Mouse (Mus musculus) retina, embryonic 14.5 days (tissue): ENCODE data around the gene Sema3a.
A peak's percentile ranks its signal among the peaks of the same experiment; 100 is the strongest.

ENCODE experiments used
- DNase-seq: peaks from one replicate; pipeline ENCODE4 v3.0.0-alpha.2; 2015; ENCODE audit warnings: low spot score

The Sema3a gene

DNA sequence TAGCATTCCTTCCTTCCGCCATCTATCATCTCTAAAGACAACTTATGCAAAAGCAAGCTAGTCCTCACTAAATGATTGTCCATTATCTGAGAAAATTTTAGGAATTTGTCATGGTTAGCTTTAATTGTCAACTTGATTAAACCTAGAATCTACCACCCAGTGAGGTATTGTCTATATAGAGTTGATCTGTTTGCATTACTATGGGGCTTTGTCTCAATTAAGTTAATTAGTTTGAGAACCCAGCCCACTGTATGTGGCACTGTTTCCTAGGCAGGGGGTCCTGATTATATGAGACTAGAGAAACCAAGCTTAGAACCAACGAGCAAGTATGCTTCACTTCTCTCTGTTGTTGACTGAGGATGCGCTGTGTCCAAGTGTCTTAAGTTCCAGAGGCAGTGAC, 194.9 kb downstream of the Sema3a start:
- DNase-seq: peak; percentile 74

DNA sequence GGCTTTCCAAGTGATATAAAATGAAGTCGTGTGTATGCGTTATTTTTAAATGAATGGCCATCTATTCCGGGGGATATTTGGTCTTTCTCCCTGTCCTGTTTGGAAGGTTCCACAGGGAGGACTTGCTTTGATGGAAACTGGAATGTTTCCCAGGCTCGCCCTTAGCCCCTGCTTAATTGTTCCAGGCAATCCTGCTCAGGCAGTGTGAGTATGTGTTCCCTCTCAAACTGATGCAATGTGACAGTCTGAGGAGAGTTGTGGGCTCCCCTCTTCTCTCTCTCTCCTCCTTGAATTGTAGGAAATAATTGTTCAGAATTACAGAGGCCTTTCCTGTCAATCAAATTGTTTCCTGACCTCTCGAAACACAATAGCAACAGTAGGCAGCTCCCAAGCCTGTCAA, 202.1 kb downstream of the Sema3a start:
- DNase-seq: peak; percentile 74

DNA sequence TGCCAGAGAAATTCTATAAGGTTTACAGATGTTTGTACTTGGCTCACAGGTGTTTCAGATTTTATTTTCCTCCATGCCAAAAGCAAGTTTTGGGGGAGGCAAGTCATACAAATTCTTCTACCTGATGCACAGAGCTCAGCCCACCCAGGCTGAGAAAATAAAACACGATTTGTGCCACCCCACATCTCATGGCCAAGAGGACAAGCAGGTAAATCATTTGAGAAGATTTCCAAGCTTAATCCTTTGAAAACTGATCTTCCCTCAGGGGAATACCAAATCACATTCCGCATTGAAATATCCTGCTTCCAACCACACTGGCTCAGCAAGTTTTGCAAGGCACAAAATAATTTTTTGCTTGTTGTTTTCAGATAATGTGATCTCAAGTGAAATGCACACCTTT, 206.2 kb downstream of the Sema3a start:
- no peak for DNase-seq

DNA sequence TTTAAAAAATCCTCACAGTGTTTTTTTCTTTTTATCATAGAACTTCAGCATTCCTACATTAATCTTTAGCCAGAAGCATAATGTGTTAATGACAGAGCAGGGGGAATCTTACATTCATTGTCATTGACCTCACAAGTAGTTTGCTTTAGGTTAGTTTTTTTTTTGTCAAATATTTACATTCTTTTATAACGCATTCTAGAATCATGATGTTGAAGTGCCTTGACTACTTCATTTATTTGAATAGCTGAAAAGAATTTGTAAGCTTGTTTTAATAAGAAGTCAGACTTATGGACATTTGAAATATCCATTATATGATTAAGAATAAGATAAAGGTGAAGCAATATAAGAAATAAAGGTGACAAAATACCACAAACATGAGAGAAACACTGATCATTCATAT, 212.5 kb downstream of the Sema3a start:
- DNase-seq: no peak

DNA sequence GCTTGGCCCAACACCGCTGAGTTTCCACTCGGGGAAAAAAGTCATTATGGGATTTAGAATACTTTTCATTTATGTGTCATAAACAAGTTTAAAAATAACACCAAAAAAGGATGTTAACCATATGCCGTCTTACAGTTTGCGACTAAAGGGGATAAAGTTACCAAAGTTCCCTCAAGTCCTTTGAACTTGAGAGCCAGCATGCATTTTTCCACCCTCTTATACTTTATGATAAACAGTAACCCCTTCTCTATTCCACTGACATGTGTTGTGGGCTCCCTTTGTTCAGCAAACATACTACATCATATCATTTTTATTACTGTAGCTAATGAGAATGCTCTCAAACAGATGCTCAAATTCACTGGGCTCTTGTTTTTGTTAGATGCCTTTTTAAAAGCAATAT, 221.9 kb downstream of the Sema3a start:
- no peak for DNase-seq

DNA sequence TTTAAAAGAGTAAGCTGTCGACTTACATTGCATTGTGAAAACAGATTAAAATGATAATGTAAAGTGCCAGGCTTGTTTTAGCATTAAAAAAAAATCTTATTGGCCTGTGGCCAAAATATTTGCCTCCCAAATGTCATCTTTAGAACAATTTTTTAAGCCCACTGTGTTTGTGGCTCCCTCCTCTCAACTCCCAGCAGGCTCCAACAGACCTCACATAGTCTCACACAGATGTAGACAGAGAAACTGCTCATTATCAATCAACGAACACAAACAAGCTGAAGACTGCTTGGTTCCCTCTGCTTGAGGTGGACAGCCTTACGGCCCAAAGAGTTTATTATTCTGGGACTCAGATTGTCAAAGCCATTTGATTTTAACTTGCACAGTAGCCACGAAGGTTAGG, 226.4 kb downstream of the Sema3a start:
- no peak for DNase-seq

DNA sequence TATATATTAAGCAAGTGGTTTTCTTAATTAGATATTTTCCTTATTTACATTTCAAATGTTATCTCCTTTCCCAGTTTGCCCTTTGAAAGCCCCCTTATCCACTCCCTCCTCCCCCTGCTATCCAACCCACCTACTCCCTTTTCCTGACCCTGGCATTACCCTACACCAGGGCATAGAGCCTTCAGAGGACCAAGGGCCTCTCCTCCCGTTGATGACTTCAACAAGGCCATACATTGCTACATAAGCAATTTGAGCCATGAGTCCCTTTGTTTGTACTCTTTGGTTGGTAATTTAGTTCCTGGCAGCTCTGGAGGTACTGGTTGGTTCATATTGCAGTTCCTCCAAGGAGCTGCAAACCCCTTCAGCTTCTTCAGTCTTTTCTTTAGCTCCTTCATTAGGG, 227.8 kb downstream of the Sema3a start:
- no peak for DNase-seq

DNA sequence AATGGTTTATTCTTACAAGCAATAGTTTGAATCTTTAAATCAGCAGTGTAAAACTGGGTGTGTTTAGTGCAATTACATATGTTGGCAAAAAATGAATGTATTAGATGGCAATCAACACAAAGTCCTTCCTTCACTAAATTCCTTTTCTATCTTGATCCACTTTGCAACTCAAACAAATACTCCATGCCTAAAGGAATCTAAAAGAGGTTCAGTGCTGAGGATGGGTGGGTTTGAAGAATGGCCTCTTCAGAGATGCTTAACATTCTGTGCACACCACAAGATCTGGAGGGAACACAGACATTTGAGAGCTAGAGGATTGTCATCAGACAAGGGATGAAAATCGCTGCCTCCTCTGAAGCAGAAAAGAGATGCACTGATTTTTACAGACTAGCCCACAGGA, 228.3 kb downstream of the Sema3a start:
- DNase-seq: no peak

DNA sequence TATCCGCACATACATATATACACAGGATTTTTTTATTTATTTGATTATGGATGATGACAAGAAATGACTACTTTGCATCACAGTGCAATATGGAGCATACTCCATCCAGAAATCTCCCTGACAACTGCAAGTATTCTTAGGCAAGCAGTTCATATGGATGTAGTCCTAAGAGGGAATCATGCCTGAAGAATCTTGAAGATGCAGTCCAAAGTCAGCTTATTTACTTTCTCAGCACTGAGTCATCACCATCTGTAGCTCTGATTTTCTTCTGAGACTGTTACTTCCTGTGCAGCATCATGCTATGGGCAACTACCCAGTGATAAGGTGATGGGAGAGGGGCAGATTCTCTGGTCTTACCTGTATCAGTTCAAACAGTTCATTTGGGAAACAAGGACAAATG, 229.7 kb downstream of the Sema3a start:
- DNase-seq: no peak

DNA sequence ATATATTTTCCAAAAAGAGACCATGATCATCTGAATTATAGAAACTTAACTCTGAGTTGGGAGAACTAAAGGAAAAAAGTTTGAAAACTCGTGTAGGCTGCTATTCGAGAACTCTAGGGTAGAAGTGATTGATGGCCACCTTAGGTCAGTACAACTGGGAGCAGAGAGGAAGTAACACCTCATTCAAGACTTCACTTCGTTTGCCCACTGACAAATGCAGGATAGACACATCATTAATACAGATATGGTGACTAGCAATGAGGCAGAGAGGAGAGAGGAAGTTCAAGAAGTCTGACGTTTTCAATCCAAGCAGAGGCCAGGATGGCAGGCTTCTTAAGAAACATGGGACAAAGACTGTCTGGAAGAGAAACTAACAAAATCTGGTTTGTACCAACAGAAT, 233.6 kb downstream of the Sema3a start:
- DNase-seq: no peak

DNA sequence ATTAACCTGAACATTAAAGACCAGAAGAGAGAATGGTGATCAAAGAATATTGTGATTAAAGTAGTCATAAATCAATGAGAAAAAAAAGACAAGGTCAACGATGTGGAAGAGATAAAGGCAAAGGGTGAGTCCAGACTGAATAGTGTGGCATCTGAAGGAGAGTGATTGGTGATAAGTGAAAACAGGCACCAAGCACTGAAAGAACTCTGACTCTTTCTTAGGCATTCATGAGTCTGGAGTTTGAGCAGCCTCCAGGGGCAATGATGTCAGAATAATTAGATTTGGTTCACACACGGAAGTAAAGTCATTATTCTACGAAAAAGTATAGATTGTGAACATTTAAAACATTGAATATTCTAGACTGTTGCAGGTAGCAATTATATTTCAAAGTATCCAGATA, 235.5 kb downstream of the Sema3a start:
- no peak for DNase-seq

DNA sequence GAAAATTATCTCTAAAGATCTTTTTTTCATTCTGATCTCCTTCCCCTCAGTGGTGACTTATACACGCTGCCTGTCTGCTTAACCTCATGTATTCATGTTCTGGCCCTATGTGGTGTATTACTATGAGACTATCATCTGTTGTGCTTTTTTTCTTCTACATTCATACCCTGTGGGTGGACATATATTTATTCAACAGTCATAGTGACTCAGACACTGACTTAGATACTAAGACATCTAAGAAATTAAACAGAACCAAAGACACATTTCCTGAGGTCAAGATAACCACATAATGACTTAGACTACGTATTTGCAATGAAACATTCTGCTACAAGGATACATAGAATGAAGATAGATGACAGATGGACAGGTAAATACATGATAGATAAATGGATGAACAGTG, 239.9 kb downstream of the Sema3a start:
- no peak for DNase-seq

DNA sequence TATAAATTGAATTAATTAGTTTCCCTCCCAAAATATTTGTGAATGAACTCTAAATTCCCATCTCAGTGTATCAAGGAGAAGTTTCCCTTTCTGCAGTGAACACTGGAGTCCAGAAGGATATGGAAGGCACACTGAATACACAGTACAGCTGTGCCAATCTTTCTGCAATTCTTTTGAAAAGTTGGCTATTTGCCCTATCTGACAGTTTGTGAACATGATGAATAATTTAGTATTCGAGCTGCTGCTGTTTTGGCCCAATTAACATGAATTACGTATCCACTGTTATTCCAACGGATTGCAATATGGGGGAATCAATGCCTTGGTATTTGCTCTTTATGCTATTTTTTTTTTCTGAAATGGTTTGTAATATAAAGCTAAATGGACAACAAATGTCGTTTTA, 254.0 kb downstream of the Sema3a start:
- DNase-seq: no peak

DNA sequence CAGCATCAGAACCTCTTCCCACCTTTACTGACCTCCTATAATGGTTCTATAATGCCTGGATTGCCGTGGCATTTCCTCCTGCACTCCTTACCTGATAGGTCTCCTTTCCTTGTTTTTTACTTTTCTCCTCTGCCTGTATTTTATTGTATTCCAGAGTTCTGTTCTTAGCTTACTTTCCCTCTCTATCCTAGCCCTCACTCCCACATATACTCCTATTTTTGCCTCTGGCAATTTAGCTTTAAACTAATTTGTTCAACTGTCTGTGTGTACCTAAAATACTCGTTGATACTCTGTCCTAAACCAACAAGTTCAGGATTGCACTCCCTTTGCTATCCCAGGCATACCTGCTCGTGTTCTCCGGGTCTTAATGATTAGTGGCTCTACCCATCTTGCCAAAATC, 258.8 kb downstream of the Sema3a start:
- DNase-seq: no peak

DNA sequence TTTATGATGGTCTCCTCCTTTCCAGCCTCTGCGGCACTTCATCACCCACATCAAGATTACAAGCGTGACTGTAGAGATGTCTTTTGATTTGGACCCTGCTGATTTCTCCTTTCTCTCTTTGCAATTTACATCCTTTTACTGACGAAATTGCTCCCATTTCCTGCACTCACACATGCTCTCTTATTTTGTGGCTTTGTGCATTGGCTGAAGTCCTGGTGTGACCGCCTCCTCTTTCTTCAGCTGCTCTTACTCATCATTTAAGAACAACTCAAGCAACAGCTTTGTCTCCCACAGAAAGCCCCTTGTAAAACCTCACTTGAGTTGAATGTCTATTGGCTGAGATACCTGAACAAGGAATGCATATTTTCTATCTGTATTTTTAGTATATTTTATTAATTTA, 259.5 kb downstream of the Sema3a start:
- DNase-seq: no peak

DNA sequence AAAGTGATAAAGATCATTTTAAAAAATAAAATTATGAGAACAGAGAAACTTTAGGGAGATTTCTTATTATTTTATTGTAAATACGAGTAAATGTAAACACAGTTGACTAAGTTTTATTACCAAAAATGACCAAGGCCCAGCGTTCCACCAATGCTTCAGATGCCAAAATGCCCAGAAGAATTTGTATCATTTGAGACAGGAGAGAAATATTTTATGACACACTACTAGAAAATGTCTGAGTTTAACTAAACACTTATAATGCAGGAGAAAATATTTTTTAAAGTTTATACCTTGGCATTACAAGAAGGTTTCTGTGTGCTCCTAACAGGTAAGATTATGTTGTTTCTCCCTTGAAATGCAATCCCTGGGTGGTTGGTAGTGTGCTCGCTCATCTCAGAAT, 261.4 kb downstream of the Sema3a start:
- no peak for DNase-seq

DNA sequence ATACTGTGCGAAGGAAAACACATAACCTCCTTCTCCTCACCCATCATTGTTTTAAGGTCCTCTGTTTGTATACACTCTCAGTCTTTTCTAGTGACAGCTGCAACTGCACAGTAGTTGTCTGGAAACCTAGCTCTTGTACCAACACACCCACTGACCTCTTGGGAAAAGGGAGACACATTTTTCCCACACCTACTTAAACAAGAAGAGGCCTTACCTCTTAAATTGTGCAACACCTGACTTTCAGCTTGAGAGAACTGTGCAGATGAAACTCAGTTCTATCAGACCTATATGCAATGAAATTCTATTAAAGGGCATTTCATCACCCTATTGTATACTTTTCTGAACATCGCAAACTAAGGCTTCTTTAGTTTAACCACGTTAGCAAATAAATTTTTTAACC, 262.5 kb downstream of the Sema3a start:
- DNase-seq: no peak

DNA sequence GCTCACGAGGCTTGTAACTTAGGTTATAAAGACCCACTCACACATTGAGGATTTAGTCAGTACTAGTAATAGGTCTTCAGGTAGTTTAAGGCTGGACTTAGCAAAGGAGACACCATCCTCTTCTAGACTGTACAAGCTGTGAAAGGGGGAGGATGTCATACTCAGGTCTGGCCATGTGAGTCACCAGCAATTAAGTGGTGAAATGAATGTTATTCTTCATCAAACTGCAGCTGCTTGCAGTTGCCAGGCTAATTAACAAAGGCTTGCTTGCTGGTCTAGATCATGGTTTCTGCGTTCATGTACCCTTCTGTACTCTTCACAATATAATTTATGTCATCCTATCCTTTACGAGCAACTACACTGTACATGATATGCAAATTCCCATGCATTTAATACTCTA, 264.8 kb downstream of the Sema3a start:
- DNase-seq: no peak

DNA sequence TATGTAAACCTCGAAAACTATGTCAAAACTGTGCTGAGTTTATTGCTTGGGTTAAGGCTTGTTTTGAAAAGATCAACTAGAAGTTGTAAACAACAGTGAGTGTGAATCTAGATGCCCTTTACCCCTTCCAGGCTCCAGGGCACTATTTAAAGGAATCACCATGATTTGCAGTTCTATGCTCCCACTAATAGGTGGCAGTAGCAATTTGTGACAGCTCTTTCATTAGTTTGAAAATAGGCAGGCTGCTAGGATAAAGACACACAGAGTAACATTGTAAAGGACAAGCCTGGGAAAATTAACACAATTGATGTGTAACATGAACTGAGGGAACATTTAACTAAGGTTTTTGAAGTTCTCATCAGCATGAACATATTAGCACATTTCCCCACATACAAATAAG, 280.2 kb downstream of the Sema3a start:
- DNase-seq: peak; percentile 72

DNA sequence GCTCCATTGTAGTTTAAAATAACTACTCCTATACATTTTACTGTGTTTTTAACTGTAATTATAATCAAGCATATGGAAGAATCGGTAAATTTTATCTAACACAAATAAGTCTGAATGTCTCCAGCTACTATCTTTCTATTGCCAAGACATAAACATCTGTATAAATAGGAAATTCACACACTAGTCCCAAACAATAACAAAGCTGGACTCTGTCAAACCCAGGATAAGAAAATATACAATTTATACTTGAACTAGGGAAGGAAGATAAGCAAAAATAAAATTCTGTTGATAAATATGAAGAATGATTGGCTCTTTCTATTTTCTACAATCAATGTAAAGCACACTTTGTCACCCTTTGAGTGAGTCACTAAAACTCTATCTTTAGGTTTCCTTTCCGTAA, 280.9 kb downstream of the Sema3a start:
- no peak for DNase-seq

DNA sequence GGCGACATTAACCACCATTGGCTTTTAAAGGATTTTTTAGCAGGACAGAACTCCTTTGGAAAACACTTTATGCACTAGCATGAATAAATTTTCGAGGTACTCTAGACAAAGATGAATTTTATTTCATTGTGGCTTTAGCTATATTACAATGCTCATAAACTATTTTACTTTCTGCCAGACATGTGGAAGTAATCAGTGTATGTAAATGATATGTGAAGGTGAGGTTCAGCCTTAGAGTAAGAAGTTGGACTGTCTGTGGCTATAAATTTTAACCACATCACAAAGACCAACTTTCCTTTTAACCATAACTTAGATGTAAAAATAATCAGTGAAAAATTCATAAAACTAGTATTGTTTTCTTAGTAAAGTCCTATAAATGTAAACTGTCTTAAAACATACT, 286.7 kb downstream of the Sema3a start:
- DNase-seq: no peak

DNA sequence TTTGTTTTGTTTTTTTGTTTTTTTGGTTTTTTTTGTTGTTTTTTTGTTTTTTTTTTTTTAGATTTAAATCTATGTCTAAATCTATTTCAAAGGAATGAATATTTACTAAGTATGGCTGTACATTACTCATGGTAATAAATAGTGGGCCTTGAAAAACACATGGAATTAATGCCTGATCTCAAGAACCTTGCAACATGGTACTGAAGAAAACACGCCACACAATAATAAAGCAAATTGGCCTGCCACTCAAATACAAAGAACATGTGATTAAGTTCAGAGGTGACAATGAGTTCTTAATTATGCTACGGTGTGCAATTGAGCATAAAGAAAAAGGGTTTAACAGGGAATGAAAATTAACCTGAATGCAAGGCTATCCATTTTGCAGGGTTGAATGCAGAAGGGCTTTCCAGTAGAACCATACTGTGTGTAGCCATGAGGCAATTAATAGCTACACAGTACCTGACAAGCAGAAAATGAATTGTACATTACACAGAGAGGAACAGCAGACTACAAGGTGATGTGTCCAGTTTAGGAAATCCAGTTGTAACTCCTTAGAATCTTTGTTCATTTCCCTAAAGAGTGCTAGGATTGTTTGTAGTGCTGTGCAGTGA, 288.8 kb downstream of the Sema3a start:
- DNase-seq: peak; percentile 27

DNA sequence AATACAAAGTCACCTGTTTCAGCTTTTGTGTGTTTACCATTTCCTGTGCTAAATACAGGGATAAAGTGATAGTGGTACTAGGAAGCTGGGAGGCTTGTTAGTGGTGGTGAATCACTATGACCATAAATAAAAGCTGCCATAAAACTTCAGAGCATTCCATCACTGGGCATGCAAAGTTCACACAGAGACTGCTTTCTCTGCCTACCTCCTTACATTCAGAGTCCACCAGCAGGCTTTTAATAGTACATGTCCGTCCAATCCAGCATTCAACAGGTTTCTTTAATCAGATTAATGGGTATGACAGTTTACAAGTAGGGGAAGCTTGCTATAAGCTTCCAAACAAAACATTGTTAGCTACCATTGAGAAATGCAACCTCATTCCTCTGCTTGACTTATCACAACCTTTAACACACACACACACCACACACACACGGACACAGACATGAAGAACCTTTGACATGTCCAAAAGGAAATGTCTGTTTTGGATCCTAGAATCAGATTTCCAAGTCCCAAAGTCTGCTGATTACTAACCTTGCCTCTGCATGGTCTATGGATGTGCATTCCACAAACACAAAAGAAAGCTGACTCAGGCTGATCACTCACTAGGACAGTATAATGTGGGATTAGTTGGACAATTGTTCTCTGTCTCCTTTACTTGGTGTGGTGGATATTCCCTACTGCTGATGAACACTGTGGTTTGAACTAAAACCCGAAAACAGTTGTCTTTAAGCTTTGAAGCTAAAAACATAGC, 291.9 kb downstream of the Sema3a start:
- no peak for DNase-seq

DNA sequence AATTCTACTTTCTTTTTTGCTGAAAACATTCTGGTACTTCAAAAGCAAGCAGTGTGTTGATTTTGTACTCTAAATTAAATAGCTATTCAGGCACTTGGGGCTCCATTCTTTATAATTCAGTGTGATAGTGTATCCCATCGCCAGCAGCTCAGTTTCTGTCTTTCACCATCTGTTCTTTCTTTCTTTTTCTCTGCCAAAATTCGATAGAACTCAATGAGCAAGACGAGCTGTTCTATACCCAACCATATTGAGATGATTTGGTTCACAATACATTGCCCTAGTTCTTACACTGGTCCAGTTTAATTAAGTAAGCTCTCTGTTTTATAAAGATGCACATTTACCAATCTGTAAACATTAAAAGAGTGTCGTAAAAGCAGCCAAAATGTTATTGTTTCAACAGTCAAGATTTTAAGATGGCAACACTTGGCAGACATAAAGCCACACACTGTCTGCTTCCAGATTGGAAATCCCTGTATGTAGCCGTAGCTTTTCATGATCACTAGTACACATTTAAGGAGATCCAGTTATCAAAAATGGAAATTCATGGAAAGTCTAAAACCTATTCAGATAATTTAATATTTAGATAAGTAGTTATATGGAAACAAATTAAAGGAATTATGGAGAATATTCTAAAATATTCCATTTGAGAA, 296.2 kb downstream of the Sema3a start:
- DNase-seq: no peak
